Mouse (Mus musculus): Measurements from ENCODE around the gene Ldb3. TPM values are rescaled to one million over a fixed set of nuclear protein-coding genes. Genes with fewer than 3 reads are reported as not detected.

The Ldb3 gene
- total RNA-seq, 1 experiment from 2014 or later: not detected

GRCm38 (mm10) chr14:34591741-34592535 lies 3.5 kb upstream of the Ldb3 start:
- no peak for ATAC-seq (ENCODE audit: extremely low read depth, insufficient number of reproducible peaks, low FRiP score, poor library complexity, severe bottlenecking)

- no peak for ATAC-seq (ENCODE audit: extremely low read depth, insufficient number of reproducible peaks, low FRiP score, poor library complexity, severe bottlenecking)
Measured at GRCm38 (mm10) chr14:34590743-34591675, 2.5 kb upstream of the Ldb3 start.

- no peak for ATAC-seq (ENCODE audit: extremely low read depth, insufficient number of reproducible peaks, low FRiP score, poor library complexity, severe bottlenecking)
Measured at GRCm38 (mm10) chr14:34590017-34590570, 1.6 kb upstream of the Ldb3 start.

GRCm38 (mm10) chr14:34589185-34589713 lies 767 bp upstream of the Ldb3 start:
- no peak for ATAC-seq (ENCODE audit: extremely low read depth, insufficient number of reproducible peaks, low FRiP score, poor library complexity, severe bottlenecking)

- no peak for ATAC-seq (ENCODE audit: extremely low read depth, insufficient number of reproducible peaks, low FRiP score, poor library complexity, severe bottlenecking)
Measured at GRCm38 (mm10) chr14:34588005-34588404, 477 bp downstream of the Ldb3 start.

GRCm38 (mm10) chr14:34586871-34587270 lies 1.6 kb downstream of the Ldb3 start:
- no peak for ATAC-seq (ENCODE audit: extremely low read depth, insufficient number of reproducible peaks, low FRiP score, poor library complexity, severe bottlenecking)

DNA sequence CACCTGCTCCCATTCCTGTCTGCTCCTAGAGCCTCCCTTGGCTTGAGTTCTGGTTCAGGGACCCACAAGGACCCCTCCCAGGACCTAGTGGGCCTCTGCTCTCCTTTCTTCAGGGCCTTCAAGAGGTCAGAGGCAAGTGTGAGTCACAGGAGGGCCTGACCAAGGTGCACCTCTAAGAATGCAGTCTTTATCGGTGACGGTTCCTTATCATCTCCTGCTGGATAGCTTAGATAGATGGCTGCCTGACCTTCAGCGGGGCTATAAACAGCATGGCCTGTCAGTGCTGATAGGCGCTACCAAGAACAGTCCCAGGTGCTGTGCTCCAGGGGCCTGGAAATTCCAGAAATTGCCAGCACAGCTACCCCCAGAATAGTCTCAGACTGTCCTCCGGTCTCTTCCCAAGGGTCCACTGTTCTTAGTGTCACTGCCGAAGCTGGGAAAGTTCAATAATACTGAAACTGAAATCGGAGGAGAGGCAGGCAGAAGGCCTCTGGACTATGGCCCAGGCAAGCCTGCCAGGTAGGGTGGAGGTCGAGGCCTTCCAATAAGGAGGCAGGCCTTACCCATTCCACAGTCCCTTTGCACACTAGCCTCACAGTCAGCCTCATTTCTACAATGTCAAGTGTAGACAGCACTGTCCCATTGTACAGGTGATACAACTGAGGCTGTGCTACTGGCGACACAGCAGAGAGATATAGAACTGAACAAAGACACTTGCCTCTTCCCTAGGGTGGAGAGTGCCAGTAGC lies 3.0 kb downstream of the Ldb3 start:
- no peak for ATAC-seq (ENCODE audit: extremely low read depth, insufficient number of reproducible peaks, low FRiP score, poor library complexity, severe bottlenecking)

- ATAC-seq (ENCODE audit: extremely low read depth, insufficient number of reproducible peaks, low FRiP score, poor library complexity, severe bottlenecking): no peak
Measured at GRCm38 (mm10) chr14:34582740-34583427, 5.6 kb downstream of the Ldb3 start.

- no peak for ATAC-seq (ENCODE audit: extremely low read depth, insufficient number of reproducible peaks, low FRiP score, poor library complexity, severe bottlenecking)
Measured at GRCm38 (mm10) chr14:34576858-34577257, 11.6 kb downstream of the Ldb3 start.

- ATAC-seq (ENCODE audit: extremely low read depth, insufficient number of reproducible peaks, low FRiP score, poor library complexity, severe bottlenecking): no peak
Measured at GRCm38 (mm10) chr14:34574068-34574467, 14.4 kb downstream of the Ldb3 start.

DNA sequence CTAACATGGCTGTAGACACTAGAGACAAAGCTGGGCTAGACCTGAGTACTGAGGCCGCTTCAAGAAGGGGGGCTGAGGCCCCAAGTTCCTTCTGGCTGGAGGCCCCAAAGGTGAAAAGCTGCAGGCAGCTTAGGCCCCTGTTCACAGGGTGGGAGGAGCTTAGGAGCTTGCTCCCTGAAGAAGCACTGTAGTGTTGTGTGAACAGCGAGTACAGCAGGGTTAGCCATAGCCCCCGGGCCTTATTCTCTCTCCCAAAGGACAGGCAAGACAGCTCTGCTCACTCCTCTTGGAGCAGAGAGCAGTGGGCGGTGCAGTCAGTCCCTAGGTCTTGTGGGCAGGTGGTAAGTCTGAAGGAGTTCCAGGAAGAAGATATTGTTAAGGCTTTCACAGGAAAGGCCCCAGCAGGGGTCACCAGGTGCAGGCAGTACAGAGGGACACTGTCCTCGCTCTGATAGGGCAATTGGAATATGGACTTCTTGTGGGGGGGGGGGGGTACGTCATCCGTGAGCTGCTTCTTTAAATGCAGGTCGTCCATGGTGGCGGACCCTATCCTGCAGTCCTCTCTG lies 15.1 kb downstream of the Ldb3 start:
- ATAC-seq (ENCODE audit: extremely low read depth, insufficient number of reproducible peaks, low FRiP score, poor library complexity, severe bottlenecking): no peak

- no peak for ATAC-seq (ENCODE audit: extremely low read depth, insufficient number of reproducible peaks, low FRiP score, poor library complexity, severe bottlenecking)
Measured at GRCm38 (mm10) chr14:34571610-34572387, 16.7 kb downstream of the Ldb3 start.

DNA sequence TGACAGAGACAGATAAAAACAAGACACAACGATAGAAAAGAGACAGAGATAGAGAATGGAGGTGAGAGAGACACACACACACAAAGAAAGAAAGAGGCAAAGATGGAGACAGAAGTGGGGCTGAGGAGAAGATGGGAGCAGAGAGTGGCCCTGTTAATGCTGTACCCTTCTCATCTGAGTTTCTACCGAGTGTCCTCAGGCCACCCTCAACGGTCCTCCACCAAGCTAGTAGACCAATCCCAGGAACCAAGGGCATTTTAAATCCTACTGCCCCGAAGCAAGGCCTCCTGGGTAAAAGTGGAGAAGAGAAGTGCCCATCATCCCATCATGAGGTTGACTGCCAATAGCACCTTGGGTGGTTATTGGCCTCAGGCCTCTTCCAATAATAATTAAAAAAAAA lies 17.6 kb downstream of the Ldb3 start:
- no peak for ATAC-seq (ENCODE audit: extremely low read depth, insufficient number of reproducible peaks, low FRiP score, poor library complexity, severe bottlenecking)

DNA sequence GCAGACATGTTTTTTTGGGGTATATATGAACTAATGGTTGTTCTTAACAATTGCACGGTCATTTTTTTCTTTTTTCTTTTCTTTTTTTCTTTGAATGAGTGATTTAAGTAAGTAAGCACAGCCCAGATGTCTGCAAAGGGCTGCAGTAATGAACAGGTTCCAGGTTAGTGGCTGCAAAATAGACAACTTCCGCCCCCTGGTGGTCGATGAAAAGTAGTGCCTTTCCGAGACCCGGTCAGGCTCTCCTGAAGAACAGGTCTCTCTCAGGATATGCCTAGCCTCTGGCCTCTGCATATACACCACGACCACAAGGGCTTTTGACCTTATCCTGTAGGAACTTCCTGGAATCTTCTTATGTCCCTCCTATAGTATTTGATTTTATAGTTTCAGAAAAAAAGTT lies 18.2 kb downstream of the Ldb3 start:
- no peak for ATAC-seq (ENCODE audit: extremely low read depth, insufficient number of reproducible peaks, low FRiP score, poor library complexity, severe bottlenecking)

DNA sequence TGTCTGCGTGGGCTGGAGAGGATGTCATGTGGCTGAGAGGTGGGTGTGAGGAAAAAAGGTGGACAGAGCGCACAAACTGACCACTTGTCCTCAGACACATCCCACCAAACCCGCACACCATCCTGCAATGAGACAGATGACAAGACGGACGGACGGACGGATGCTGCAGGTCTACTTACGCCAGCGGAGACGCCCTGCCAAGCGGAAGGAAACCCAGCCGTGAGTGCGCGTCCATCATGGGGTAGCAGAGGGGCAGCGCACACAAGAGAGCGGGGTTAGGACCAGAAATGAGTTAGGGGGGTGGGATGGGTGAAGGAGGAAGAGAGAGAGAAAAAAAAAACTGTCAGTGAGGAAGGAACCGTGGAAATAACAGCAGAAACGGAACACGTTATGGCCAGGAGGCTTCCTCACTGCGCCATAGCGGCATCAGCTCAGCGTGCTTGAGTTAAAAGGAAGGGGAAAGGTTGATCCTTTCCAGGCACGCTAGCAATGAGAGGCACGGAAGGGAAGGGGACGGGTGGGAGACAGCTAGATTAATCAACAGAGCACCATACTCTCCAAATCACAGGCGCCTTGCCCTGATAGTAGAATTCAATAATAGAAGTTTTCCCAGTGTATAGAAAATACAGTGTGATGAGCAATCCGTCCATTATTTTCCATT lies 18.8 kb downstream of the Ldb3 start:
- ATAC-seq (ENCODE audit: extremely low read depth, insufficient number of reproducible peaks, low FRiP score, poor library complexity, severe bottlenecking): no peak

DNA sequence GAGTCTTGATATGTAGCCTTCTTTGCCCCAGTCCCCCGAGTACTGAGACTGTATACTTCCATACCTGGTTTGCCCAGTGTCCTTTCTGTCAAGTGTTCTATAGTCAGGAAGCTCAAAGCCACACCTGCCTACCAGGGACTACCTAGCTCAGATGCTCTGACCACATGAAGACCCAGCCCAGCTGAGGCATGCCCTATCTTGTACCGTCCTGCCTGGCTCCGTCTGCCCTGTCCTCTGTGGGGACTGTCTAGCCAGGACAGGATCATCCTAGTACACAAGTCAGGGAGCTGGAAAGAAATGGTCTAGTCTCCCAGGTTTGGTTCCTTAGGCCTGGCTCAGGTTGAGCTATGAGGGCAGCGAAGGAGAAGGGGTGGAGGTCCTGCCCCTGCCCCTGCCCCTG lies 19.9 kb downstream of the Ldb3 start:
- ATAC-seq (ENCODE audit: extremely low read depth, insufficient number of reproducible peaks, low FRiP score, poor library complexity, severe bottlenecking): no peak

DNA sequence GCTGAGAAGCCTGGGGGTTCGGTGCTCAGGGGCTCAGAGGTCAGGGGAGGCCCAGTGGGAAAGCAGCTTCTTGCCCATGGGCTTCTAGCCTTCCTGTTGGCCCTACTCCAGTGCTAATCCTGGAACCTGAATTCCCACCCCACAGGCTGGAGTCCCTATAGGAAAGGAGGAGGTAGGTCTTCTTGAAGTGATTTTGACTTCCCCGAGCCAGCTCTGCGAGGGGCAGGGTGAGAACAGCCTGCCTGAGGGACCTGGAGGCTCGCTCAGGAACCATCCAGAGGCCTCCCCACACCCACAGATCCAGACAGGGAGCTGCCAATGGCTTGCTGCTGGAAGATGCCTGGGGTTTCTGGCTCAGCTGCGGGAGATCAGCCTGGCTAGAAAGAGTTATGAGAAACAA lies 20.8 kb downstream of the Ldb3 start:
- ATAC-seq (ENCODE audit: extremely low read depth, insufficient number of reproducible peaks, low FRiP score, poor library complexity, severe bottlenecking): no peak

Data from neutrophil, adult 5-6 weeks (primary cell).